Mouse (Mus musculus): ENCODE measurements at regions not wholly inside any gene's neighbourhood (a gene's known extent, or its start where the extent isn't known, plus 50 kb on each side); places are given as distances from the start of the nearest gene placed in this dataset.
"Not testable (repeated sequence)": the region's sequence is repeated elsewhere in the genome, so short reads cannot be mapped to it uniquely, and the experiment has no call there.

GRCm38 (mm10) chr5:134046086-134046485 is 53.4 kb upstream of the Castor2 start:
- no peak for DNase-seq (ENCODE audit: low spot score in 2 of 2)

GRCm38 (mm10) chr5:134042938-134043337 is 56.6 kb upstream of the Castor2 start:
- DNase-seq (ENCODE audit: low spot score in 2 of 2); intact Hi-C loops (cut with DNase I): not testable (repeated sequence)

More at GRCm38 (mm10) chr5:134046086-134046485, 53.4 kb upstream of the Castor2 start:
- intact Hi-C loops (cut with DNase I), result no loop called here

- intact Hi-C loops (cut with DNase I), result no loop called here
- peak; percentile 17 to 46 for DNase-seq (ENCODE audit: low spot score in 2 of 2)
These were observed 72.1 kb upstream of the Castor2 start for GRCm38 (mm10) chr5:134027316-134027966.

- DNase-seq (ENCODE audit: low spot score in 2 of 2), result no peak
- intact Hi-C loops (cut with DNase I), result no loop called here
These were observed 79.7 kb upstream of the Castor2 start for GRCm38 (mm10) chr5:134019651-134020432.

- intact Hi-C loops (cut with DNase I), result no loop called here
- peak; percentile 22 to 38 for DNase-seq (ENCODE audit: low spot score in 2 of 2)
These were observed 85.0 kb upstream of the Castor2 start for GRCm38 (mm10) chr5:134014257-134015163.

GRCm38 (mm10) chr5:134013206-134013605 is 86.3 kb upstream of the Castor2 start:
- intact Hi-C loops (cut with DNase I), result no loop called here
- no peak for DNase-seq (ENCODE audit: low spot score in 2 of 2)

- intact Hi-C loops (cut with DNase I), result no loop called here
- DNase-seq (ENCODE audit: low spot score in 2 of 2), result no peak
These were observed 89.7 kb upstream of the Castor2 start for GRCm38 (mm10) chr5:134009843-134010242.

- DNase-seq (ENCODE audit: low spot score in 2 of 2), result no peak
- intact Hi-C loops (cut with DNase I), result no loop called here
These were observed 92.3 kb upstream of the Castor2 start for GRCm38 (mm10) chr5:134007127-134007771.

- DNase-seq (ENCODE audit: low spot score in 2 of 2), result peak; percentile 85 to 90
- intact Hi-C loops (cut with DNase I), result no loop called here
These were observed 92.9 kb upstream of the Castor2 start for GRCm38 (mm10) chr5:134006470-134007126.

- no peak for DNase-seq (ENCODE audit: low spot score in 2 of 2)
- intact Hi-C loops (cut with DNase I), result no loop called here
These were observed 93.5 kb upstream of the Castor2 start for GRCm38 (mm10) chr5:134006001-134006400.

- intact Hi-C loops (cut with DNase I), result no loop called here
- DNase-seq (ENCODE audit: low spot score in 2 of 2), result no peak
These were observed 99.4 kb upstream of the Castor2 start for GRCm38 (mm10) chr5:134000100-134000499.

GRCm38 (mm10) chr5:133999698-134000097 is 99.8 kb upstream of the Castor2 start:
- intact Hi-C loops (cut with DNase I), result no loop called here
- DNase-seq (ENCODE audit: low spot score in 2 of 2), result no peak

- intact Hi-C loops (cut with DNase I), result no loop called here
- DNase-seq (ENCODE audit: low spot score in 2 of 2), result no peak
These were observed 107.5 kb upstream of the Castor2 start for GRCm38 (mm10) chr5:133991994-133992393.

GRCm38 (mm10) chr5:133991556-133991955 is 108.0 kb upstream of the Castor2 start:
- intact Hi-C loops (cut with DNase I), result no loop called here
- peak; percentile 15 to 35 for DNase-seq (ENCODE audit: low spot score in 2 of 2)

GRCm38 (mm10) chr5:133983249-133983966 is 116.1 kb upstream of the Castor2 start:
- peak in 1 of 2 experiments; percentile 4 for DNase-seq (ENCODE audit: low spot score in 2 of 2)
- intact Hi-C loops (cut with DNase I), result no loop called here

GRCm38 (mm10) chr5:133970421-133970914 is 129.0 kb upstream of the Castor2 start:
- intact Hi-C loops (cut with DNase I), result no loop called here
- DNase-seq (ENCODE audit: low spot score in 2 of 2), result no peak

GRCm38 (mm10) chr5:133963301-133963700 is 136.2 kb upstream of the Castor2 start:
- intact Hi-C loops (cut with DNase I), result no loop called here
- DNase-seq (ENCODE audit: low spot score in 2 of 2), result no peak

GRCm38 (mm10) chr5:133940841-133941240 is 158.7 kb upstream of the Castor2 start:
- intact Hi-C loops (cut with DNase I), result no loop called here
- DNase-seq (ENCODE audit: low spot score in 2 of 2), result peak; percentile 59 to 72
